Mouse (Mus musculus): ENCODE measurements at regions not wholly inside any gene's neighbourhood (a gene's known extent, or its start where the extent isn't known, plus 50 kb on each side); places are given as distances from the start of the nearest gene placed in this dataset.

DNA sequence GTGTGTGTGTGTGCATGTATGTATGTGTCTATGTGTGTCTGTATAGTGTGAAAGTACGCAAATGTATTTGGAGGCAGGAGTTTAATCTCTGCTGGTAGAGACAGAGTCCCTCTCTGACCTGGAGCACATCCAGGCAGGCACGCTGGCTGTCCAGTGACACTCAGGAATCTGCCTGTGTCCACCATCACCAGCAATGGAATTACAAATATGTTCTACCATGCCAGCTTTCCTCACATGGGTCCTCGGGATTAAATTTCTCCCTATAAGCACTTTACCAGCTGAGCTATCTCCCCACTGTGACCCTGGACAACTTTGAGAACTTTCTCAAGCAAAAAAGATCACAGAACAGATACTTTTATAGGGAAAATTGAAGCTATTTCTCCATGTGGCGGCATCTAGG, 355.3 kb downstream of the Adgrl2 start:
- Histone ChIP-seq H3K27ac (ENCODE audit: insufficient read depth, low read depth, low read length) (no peak overlapping the region), H3K4me1 (ENCODE audit: control insufficient read depth, insufficient read depth, insufficient read length, low read length) (no peaks in the 10 kb centered on the region), H3K4me3 (ENCODE audit: low read depth, low read length) (no peak overlapping the region), H3K36me3 (ENCODE audit: control insufficient read depth, insufficient read depth, low read length) (no peaks in the 10 kb centered on the region), H3K27me3 (ENCODE audit: control insufficient read depth, insufficient read depth, low read length) (no peaks in the 10 kb centered on the region)
- TF ChIP-seq POLR2A (IDR thresholded peaks at IDR 0.05; ENCODE audit: low read depth, low read length) (no peak), CTCF (IDR thresholded peaks at IDR 0.05; ENCODE audit: extremely low read depth, insufficient read length, insufficient replicate concordance, low read depth, low read length) (no peak)
- WGBS = 84% methylated on average over 4 of the region's 4 CpGs

DNA sequence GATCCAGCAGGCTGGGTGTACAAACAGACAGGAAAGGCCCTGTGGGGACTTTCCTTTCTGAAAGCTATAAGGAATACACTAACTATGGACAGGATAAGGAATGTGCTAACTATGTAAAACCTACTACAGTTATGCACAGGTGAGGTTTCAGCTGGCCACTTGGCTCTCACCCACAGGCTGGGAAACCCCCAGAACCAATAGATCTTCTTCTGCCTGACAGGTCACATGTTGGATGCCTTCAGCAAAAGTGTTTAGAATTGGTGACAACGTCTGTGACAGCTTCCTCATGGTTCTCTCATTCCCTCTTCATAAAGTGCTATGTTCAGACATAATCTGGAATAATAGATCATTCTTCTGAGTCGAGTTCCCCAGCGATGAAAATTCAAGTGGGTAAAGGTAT, 356.0 kb downstream of the Adgrl2 start:
- Histone ChIP-seq H3K4me3 (ENCODE audit: low read depth, low read length) (no peak overlapping the region), H3K27me3 (ENCODE audit: control insufficient read depth, insufficient read depth, low read length) (no peaks in the 10 kb centered on the region), H3K4me1 (ENCODE audit: control insufficient read depth, insufficient read depth, insufficient read length, low read length) (no peaks in the 10 kb centered on the region), H3K27ac (ENCODE audit: insufficient read depth, low read depth, low read length) (no peak overlapping the region), H3K36me3 (ENCODE audit: control insufficient read depth, insufficient read depth, low read length) (no peaks in the 10 kb centered on the region)
- TF ChIP-seq POLR2A (IDR thresholded peaks at IDR 0.05; ENCODE audit: low read depth, low read length) (no peak), CTCF (IDR thresholded peaks at IDR 0.05; ENCODE audit: extremely low read depth, insufficient read length, insufficient replicate concordance, low read depth, low read length) (no peak)
- 32% methylated on average over 3 of the region's 3 CpGs for WGBS

DNA sequence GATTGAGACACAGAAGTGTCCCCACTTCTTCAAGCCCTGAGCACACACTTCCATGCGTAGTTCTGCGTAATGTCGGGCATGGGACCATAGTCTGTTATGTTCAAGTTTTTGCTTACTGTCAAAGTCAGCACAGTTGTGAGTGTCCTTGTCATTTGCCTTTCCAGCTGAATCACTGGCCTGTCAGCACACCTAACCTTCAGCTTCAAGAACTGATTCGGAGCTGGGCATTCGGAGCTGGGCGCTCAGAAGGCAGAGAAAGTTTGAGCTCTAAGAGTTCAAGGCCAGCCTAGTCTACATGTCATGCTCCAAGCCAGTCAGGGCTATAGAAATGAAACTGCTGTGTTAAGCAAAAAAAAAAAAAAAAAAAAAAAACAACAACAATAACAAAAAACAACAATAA, 357.1 kb downstream of the Adgrl2 start:
- no peaks in the 10 kb centered on the region for H3K4me1 ChIP-seq (ENCODE audit: control insufficient read depth, insufficient read depth, insufficient read length, low read length)
- H3K4me3 ChIP-seq (ENCODE audit: low read depth, low read length) = no peak overlapping the region
- WGBS = 95% methylated on average over 6 of the region's 6 CpGs
- no peaks in the 10 kb centered on the region for H3K36me3 ChIP-seq (ENCODE audit: control insufficient read depth, insufficient read depth, low read length)
- H3K27me3 ChIP-seq (ENCODE audit: control insufficient read depth, insufficient read depth, low read length) = no peaks in the 10 kb centered on the region
- no peak overlapping the region for H3K27ac ChIP-seq (ENCODE audit: insufficient read depth, low read depth, low read length)
- TF ChIP-seq CTCF (IDR thresholded peaks at IDR 0.05; ENCODE audit: extremely low read depth, insufficient read length, insufficient replicate concordance, low read depth, low read length) = no peak
- TF ChIP-seq POLR2A (IDR thresholded peaks at IDR 0.05; ENCODE audit: low read depth, low read length) = no peak

DNA sequence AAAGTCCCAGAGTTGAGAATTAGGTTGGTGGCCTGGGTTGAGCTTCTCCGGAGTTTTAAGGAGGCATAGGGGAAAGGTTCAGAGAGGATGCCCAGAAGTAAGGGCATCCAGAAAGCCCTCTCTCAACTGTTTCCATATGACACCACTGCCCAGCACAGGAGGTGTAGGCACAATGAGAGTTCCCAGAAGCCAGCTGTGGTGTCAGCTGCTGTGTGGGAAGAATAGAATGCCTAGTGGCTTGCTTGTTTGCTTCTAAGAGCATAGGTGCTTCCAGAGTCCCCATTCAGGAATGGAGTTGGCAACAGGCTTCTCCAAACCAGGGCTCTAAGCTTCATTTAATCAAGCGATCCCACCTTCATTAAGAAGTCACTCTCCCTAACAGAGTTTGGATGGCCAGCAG, 357.9 kb downstream of the Adgrl2 start:
- WGBS = 96% methylated on average over 2 of the region's 2 CpGs

DNA sequence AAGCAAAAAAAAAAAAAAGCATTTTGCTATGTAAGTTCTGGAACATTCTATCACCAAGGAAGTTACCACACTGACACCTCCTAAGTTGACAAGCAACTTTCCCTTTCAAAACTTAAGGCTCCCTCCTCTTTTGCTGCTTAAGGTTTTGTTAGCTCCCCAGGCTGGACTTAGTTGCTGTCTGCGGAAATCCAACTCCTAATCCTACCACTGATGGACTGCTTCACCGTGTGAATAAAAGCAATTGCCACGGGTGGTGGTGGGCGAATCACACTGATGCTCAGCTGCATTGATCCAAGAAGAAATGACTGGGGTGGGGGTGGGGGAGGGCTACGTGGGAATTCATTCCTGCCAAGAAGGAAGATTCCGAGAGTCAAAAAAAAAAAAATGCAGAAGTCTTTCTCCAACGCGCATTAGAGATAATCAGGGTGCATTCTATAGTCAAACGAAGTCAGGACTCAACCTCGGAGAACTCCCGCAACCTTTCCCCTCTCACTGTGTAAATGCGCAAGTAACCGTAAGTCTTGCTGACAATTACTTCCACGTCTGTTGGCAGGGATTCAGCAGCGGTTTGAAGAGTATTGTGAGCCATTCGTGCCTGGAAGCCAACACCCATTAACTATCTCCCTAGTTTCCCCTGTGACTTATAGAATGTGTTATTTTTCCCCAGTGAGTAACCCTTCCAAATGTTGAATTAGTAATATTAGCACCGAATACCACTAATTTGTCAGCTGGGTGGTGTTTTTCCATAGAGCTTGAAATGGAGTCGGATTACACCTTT, 358.8 kb downstream of the Adgrl2 start:
- Histone ChIP-seq H3K27me3 (ENCODE audit: control insufficient read depth, insufficient read depth, low read length) (no peaks in the 10 kb centered on the region), H3K27ac (ENCODE audit: insufficient read depth, low read depth, low read length) (no peak overlapping the region), H3K4me3 (ENCODE audit: low read depth, low read length) (no peak overlapping the region), H3K4me1 (ENCODE audit: control insufficient read depth, insufficient read depth, insufficient read length, low read length) (no peaks in the 10 kb centered on the region), H3K36me3 (ENCODE audit: control insufficient read depth, insufficient read depth, low read length) (no peaks in the 10 kb centered on the region)
- no peak for TF ChIP-seq CTCF (IDR thresholded peaks at IDR 0.05; ENCODE audit: extremely low read depth, insufficient read length, insufficient replicate concordance, low read depth, low read length)
- TF ChIP-seq POLR2A (IDR thresholded peaks at IDR 0.05; ENCODE audit: low read depth, low read length) = no peak
- WGBS = 85% methylated on average over 18 of the region's 18 CpGs

More for the DNA sequence above, 357.9 kb downstream of the Adgrl2 start:
- no peak for TF ChIP-seq POLR2A (IDR thresholded peaks at IDR 0.05; ENCODE audit: low read depth, low read length)
- TF ChIP-seq CTCF (IDR thresholded peaks at IDR 0.05; ENCODE audit: extremely low read depth, insufficient read length, insufficient replicate concordance, low read depth, low read length) = no peak
- Histone ChIP-seq H3K27ac (ENCODE audit: insufficient read depth, low read depth, low read length) (no peak overlapping the region), H3K4me3 (ENCODE audit: low read depth, low read length) (no peak overlapping the region), H3K36me3 (ENCODE audit: control insufficient read depth, insufficient read depth, low read length) (no peaks in the 10 kb centered on the region), H3K4me1 (ENCODE audit: control insufficient read depth, insufficient read depth, insufficient read length, low read length) (no peaks in the 10 kb centered on the region), H3K27me3 (ENCODE audit: control insufficient read depth, insufficient read depth, low read length) (no peaks in the 10 kb centered on the region)

DNA sequence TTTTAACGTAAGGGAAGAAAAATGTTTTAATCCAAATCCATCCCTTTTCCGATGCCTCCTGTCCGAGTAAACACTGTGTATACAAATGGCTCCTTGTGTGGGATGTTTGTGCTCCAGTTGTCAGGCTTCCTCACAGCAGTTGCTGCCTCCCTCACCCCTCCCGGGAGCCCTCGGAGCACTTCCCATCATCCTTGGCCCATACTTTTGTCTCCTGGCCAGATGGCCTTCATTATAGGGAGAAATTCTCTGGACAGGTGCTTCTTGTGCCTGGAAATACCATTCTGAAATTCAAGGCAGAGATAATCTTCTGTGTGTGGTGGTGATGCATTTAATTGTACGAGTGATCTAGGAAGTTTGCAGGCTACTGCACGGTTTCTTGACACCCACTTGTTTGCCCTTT, 359.5 kb downstream of the Adgrl2 start:
- Histone ChIP-seq H3K4me1 (ENCODE audit: control insufficient read depth, insufficient read depth, insufficient read length, low read length) (no peaks in the 10 kb centered on the region), H3K36me3 (ENCODE audit: control insufficient read depth, insufficient read depth, low read length) (no peaks in the 10 kb centered on the region), H3K27me3 (ENCODE audit: control insufficient read depth, insufficient read depth, low read length) (no peaks in the 10 kb centered on the region), H3K4me3 (ENCODE audit: low read depth, low read length) (no peak overlapping the region), H3K27ac (ENCODE audit: insufficient read depth, low read depth, low read length) (no peak overlapping the region)
- WGBS = 81% methylated on average over 7 of the region's 7 CpGs
- no peak for TF ChIP-seq POLR2A (IDR thresholded peaks at IDR 0.05; ENCODE audit: low read depth, low read length)

DNA sequence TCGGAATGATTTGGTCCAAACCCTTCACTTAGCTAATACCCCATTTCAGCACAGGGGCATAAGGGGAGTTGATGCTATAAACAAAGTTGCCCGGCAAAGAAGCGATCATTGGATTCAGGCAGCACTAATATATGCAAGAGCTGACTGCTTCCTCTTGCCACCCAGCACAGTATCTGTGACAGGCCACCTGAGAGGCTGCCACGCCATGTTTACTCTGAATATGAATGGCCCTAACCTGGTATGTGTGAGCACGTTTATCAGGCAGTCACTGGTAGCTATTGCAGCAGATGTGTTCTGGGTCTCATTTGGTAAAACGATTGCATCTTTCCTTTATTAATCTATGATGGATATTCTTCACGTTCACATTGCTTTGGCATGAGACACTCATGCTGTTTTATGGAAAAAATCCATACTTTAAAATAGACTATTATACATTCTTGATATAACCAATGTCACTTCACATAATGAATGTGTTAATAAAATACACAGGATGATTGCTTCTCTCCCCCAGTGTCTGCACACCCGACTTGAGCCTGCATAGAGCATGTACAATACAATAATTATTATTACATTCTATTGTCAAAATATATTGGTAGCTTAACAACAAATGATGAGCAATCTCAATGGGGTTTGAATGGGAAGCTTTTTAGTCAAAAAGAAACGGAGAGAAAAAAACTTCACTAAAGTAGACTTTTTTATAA, 375.2 kb downstream of the Adgrl2 start:
- TF ChIP-seq CTCF (IDR thresholded peaks at IDR 0.05; ENCODE audit: extremely low read depth, insufficient read length, insufficient replicate concordance, low read depth, low read length) (no peak), POLR2A (IDR thresholded peaks at IDR 0.05; ENCODE audit: low read depth, low read length) (no peak)
- no peaks in the 10 kb centered on the region for H3K36me3 ChIP-seq (ENCODE audit: control insufficient read depth, insufficient read depth, low read length)
- H3K4me3 ChIP-seq (ENCODE audit: low read depth, low read length) = no peak overlapping the region
- H3K27ac ChIP-seq (ENCODE audit: insufficient read depth, low read depth, low read length) = no peak overlapping the region
- H3K4me1 ChIP-seq (ENCODE audit: control insufficient read depth, insufficient read depth, insufficient read length, low read length) = no peaks in the 10 kb centered on the region
- no peaks in the 10 kb centered on the region for H3K27me3 ChIP-seq (ENCODE audit: control insufficient read depth, insufficient read depth, low read length)
- whole genome bisulfite sequencing = 62% methylated on average over 9 of the region's 9 CpGs
